ENCODE assay signal across 17 mouse cellular contexts in the genomic region with DNA sequence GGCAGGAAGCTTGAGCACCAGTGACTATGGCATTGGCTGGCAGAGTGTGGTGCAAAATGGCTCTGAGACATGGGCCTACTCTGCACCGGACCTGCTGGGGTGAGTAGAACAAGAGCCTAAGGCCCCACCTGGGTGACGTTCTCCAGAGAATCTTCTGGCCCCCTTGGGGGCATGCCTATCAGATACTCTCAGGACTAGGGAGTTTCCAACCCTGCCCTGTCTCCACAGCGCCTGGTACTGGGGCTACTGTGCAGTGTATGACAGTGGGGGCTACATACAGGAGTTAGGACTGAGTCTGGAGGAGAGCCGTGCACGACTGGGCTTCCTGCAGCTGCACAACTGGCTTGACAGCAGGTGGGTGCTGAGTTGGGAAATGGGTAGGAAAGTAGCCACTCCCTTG. TPM values are rescaled to one million over a fixed set of nuclear protein-coding genes. Genes with fewer than 3 reads are reported as not detected.
DNase-seq lines count a peak whose midpoint lies in the region; ATAC-seq and TF ChIP-seq lines count a peak whose summit lies in the region.
"Had no signal": no experiment of that assay in that cellular context is flagged by ENCODE, and none has a peak within 500 bp of the region (broad histone marks: within the 10 kb centered on the region; RNA-seq: fewer than 3 reads in every experiment).

No protein-coding gene starts in this region.

- H3K4me1 ChIP-seq in forebrain, embryonic 13.5 days: no peaks in the 10 kb centered on the region
- H3K4me1 ChIP-seq in forebrain, embryonic 11.5 days (replicated peaks; ENCODE audit: control insufficient read depth, insufficient read depth, low read length): no peaks in the 10 kb centered on the region
- H3K4me1 ChIP-seq in intestine, embryonic 15.5 days (replicated peaks): no peaks in the 10 kb centered on the region
- H3K4me1 ChIP-seq in intestine, postnatal 0 days (replicated peaks; ENCODE audit: control insufficient read depth, insufficient read depth, low read length): no peaks in the 10 kb centered on the region
- H3K4me1 ChIP-seq in liver, embryonic 13.5 days (replicated peaks): no peaks in the 10 kb centered on the region
- H3K4me1 ChIP-seq in lung, postnatal 0 days (ENCODE audit: insufficient read depth, low read depth, low read length): no peaks in the 10 kb centered on the region
- H3K4me1 ChIP-seq: embryonic facial prominence, embryonic 10.5 days; forebrain, embryonic 15.5 days; heart, embryonic 12.5 days had no signal

- H3K27me3 ChIP-seq in forebrain, embryonic 13.5 days: no peaks in the 10 kb centered on the region
- no peaks in the 10 kb centered on the region for H3K27me3 ChIP-seq in forebrain, embryonic 11.5 days (ENCODE audit: control insufficient read depth, insufficient read depth, low read length)
- no peaks in the 10 kb centered on the region for H3K27me3 ChIP-seq in intestine, embryonic 15.5 days (replicated peaks)
- no peaks in the 10 kb centered on the region for H3K27me3 ChIP-seq in intestine, postnatal 0 days (replicated peaks; ENCODE audit: control insufficient read depth, insufficient read depth, low read length)
- no peaks in the 10 kb centered on the region for H3K27me3 ChIP-seq in liver, embryonic 13.5 days
- no peaks in the 10 kb centered on the region for H3K27me3 ChIP-seq in lung, postnatal 0 days (replicated peaks; ENCODE audit: insufficient read depth, low read length)
- H3K27me3 ChIP-seq: forebrain, embryonic 15.5 days; heart, embryonic 12.5 days; Patski had no signal

- TF ChIP-seq EP300 in lung, postnatal 0 days (IDR thresholded peaks at IDR 0.05): no peak

- no peak overlapping the region for H3K4me2 ChIP-seq in forebrain, embryonic 13.5 days
- H3K4me2 ChIP-seq in forebrain, embryonic 11.5 days (ENCODE audit: low read depth, low read length, severe bottlenecking): no peak overlapping the region
- no peak overlapping the region for H3K4me2 ChIP-seq in intestine, embryonic 15.5 days (replicated peaks)
- no peak overlapping the region for H3K4me2 ChIP-seq in intestine, postnatal 0 days (replicated peaks; ENCODE audit: low read depth)
- no peak overlapping the region for H3K4me2 ChIP-seq in liver, embryonic 13.5 days
- no peak overlapping the region for H3K4me2 ChIP-seq in lung, postnatal 0 days (replicated peaks; ENCODE audit: low read depth, low read length)
- H3K4me2 ChIP-seq: forebrain, embryonic 15.5 days; heart, embryonic 12.5 days had no signal

- no peak for TF ChIP-seq CTCF in intestine, postnatal 0 days (IDR thresholded peaks at IDR 0.05; ENCODE audit: low read depth)
- no peak for TF ChIP-seq CTCF in lung, postnatal 0 days (IDR thresholded peaks at IDR 0.05)

- DNase-seq in forebrain, embryonic 11.5 days (ENCODE audit: low spot score): no peak
- DNase-seq in liver, embryonic 13.5 days: no peak
- DNase-seq in liver: no peak
- no peak for DNase-seq in lung, postnatal 0 days (ENCODE audit: low spot score)
- DNase-seq: adrenal gland, postnatal 14 days; gastrocnemius, postnatal 36 days; heart, adult 2 months; heart, postnatal 36 days had no signal

- H3K4me3 ChIP-seq in forebrain, embryonic 13.5 days: no peak overlapping the region
- no peak overlapping the region for H3K4me3 ChIP-seq in forebrain, embryonic 11.5 days (ENCODE audit: low read depth, low read length)
- no peak overlapping the region for H3K4me3 ChIP-seq in intestine, embryonic 15.5 days (replicated peaks)
- no peak overlapping the region for H3K4me3 ChIP-seq in intestine, postnatal 0 days (ENCODE audit: low read depth, low read length)
- no peak overlapping the region for H3K4me3 ChIP-seq in liver, embryonic 13.5 days (replicated peaks)
- no peak overlapping the region for H3K4me3 ChIP-seq in lung, postnatal 0 days (ENCODE audit: low read depth, low read length)
- H3K4me3 ChIP-seq: embryonic facial prominence, embryonic 10.5 days; forebrain, embryonic 15.5 days; heart, adult 2 months; heart, embryonic 12.5 days had no signal

- 92% methylated on average over 5 of the region's 5 CpGs for WGBS in forebrain, embryonic 13.5 days
- whole genome bisulfite sequencing in forebrain, embryonic 11.5 days: 88% methylated on average over 5 of the region's 5 CpGs
- 82% methylated on average over 5 of the region's 5 CpGs for WGBS in intestine, embryonic 15.5 days
- WGBS in intestine, postnatal 0 days: 81% methylated on average over 5 of the region's 5 CpGs
- 72% methylated on average over 5 of the region's 5 CpGs for WGBS in liver, embryonic 13.5 days (ENCODE audit: insufficient replicate concordance)
- 78% methylated on average over 5 of the region's 5 CpGs for WGBS in lung, postnatal 0 days

- peaks cover 90% of the 10 kb centered on the region for H3K36me3 ChIP-seq in forebrain, embryonic 13.5 days (ENCODE audit: poor library complexity, severe bottlenecking)
- H3K36me3 ChIP-seq in forebrain, embryonic 11.5 days (ENCODE audit: control insufficient read depth, insufficient read depth, low read length): peaks cover 4% of the 10 kb centered on the region; the same call in 1 of the 2 replicates
- peaks cover 65% of the 10 kb centered on the region for H3K36me3 ChIP-seq in intestine, embryonic 15.5 days
- H3K36me3 ChIP-seq in intestine, postnatal 0 days (ENCODE audit: control insufficient read depth, insufficient read depth): peaks cover 81% of the 10 kb centered on the region
- H3K36me3 ChIP-seq in liver, embryonic 13.5 days: peaks cover 72% of the 10 kb centered on the region
- H3K36me3 ChIP-seq in lung, postnatal 0 days (ENCODE audit: insufficient read depth, low read length): peaks cover 59% of the 10 kb centered on the region; the same call in 1 of the 2 replicates

- H3K9me3 ChIP-seq in forebrain, embryonic 13.5 days (replicated peaks): no peaks in the 10 kb centered on the region
- H3K9me3 ChIP-seq in forebrain, embryonic 11.5 days (ENCODE audit: control insufficient read depth, low read length): no peaks in the 10 kb centered on the region
- H3K9me3 ChIP-seq in intestine, embryonic 15.5 days: no peaks in the 10 kb centered on the region
- H3K9me3 ChIP-seq in intestine, postnatal 0 days (ENCODE audit: control insufficient read depth): no peaks in the 10 kb centered on the region
- H3K9me3 ChIP-seq in liver, embryonic 13.5 days (replicated peaks): no peaks in the 10 kb centered on the region
- H3K9me3 ChIP-seq in lung, postnatal 0 days (ENCODE audit: low read length): no peaks in the 10 kb centered on the region
- H3K9me3 ChIP-seq: embryonic facial prominence, embryonic 10.5 days; forebrain, embryonic 15.5 days; heart, embryonic 12.5 days had no signal

- no peak overlapping the region for H3K27ac ChIP-seq in forebrain, embryonic 13.5 days
- H3K27ac ChIP-seq in forebrain, embryonic 11.5 days (ENCODE audit: low read depth, low read length): no peak overlapping the region
- H3K27ac ChIP-seq in intestine, embryonic 15.5 days: no peak overlapping the region
- H3K27ac ChIP-seq in intestine, postnatal 0 days (ENCODE audit: low read depth, low read length): no peak overlapping the region
- H3K27ac ChIP-seq in liver, embryonic 13.5 days: no peak overlapping the region
- H3K27ac ChIP-seq in lung, postnatal 0 days (ENCODE audit: low read length): no peak overlapping the region
- H3K27ac ChIP-seq: embryonic facial prominence, embryonic 10.5 days; forebrain, embryonic 15.5 days; heart, adult 2 months; hindbrain, postnatal 0 days had no signal

- H3K9ac ChIP-seq in forebrain, embryonic 13.5 days: no peak overlapping the region
- H3K9ac ChIP-seq in forebrain, embryonic 11.5 days (ENCODE audit: low read length): no peak overlapping the region
- H3K9ac ChIP-seq in intestine, embryonic 15.5 days: no peak overlapping the region
- H3K9ac ChIP-seq in intestine, postnatal 0 days (ENCODE audit: low read depth, low read length): no peak overlapping the region
- no peak overlapping the region for H3K9ac ChIP-seq in liver, embryonic 13.5 days
- H3K9ac ChIP-seq in lung, postnatal 0 days (replicated peaks; ENCODE audit: low read depth): no peak overlapping the region
- H3K9ac ChIP-seq: forebrain, embryonic 15.5 days; heart, embryonic 12.5 days had no signal

- peak; percentile 23; the same call in 1 of the 2 replicates for ATAC-seq in forebrain, embryonic 13.5 days
- no peak for ATAC-seq in forebrain, embryonic 11.5 days (replicated peaks; ENCODE audit: low FRiP score)
- 0 out of 2 replicates have a peak, but pooled peaks have one; percentile 21 for ATAC-seq in intestine, embryonic 15.5 days
- no peak for ATAC-seq in intestine, postnatal 0 days
- 0 out of 2 replicates have a peak, but pooled peaks have one; percentile 14 for ATAC-seq in liver, embryonic 13.5 days (ENCODE audit: low read depth)
- no peak for ATAC-seq in lung, postnatal 0 days
- ATAC-seq: activated CD4-positive, CD25-positive, alpha-beta regulatory T cell, adult 4 months; hindbrain, postnatal 0 days; Patski had no signal

RNA-seq across cellular contexts. Expression of gene Tsc2, which starts 39.2 kb away (rescaled TPM):
- polyA plus RNA-seq in forebrain, embryonic 13.5 days (2015; fragmentation: Nextera tagmentation; extraction: Ambion mirVana): 60.5 and 75.1 TPM in 2 replicates
- polyA plus RNA-seq in forebrain, embryonic 11.5 days (2014; fragmentation: Nextera tagmentation; extraction: Ambion mirVana): 77.6 and 87.4 TPM in 2 replicates
- polyA plus RNA-seq in intestine, embryonic 15.5 days (2015; fragmentation: Nextera tagmentation; extraction: Ambion mirVana): 41.0 and 45.7 TPM in 2 replicates
- polyA plus RNA-seq in intestine, postnatal 0 days (2015; fragmentation: Nextera tagmentation; extraction: Ambion mirVana): 24.7 and 25.8 TPM in 2 replicates
- polyA plus RNA-seq in liver, embryonic 13.5 days (2015; fragmentation: Nextera tagmentation; extraction: Ambion mirVana): 18.6 and 22.4 TPM in 2 replicates
- 31.7 and 32.8 TPM in 2 replicates for polyA plus RNA-seq in lung, postnatal 0 days (2015; fragmentation: Nextera tagmentation; extraction: Ambion mirVana)

RNA-seq across cellular contexts. Expression of gene Nthl1, which starts 39.2 kb away (rescaled TPM):
- 13.8 and 15.3 TPM in 2 replicates for polyA plus RNA-seq in forebrain, embryonic 13.5 days (2015; fragmentation: Nextera tagmentation; extraction: Ambion mirVana)
- 20.0 TPM in 2 replicates for polyA plus RNA-seq in forebrain, embryonic 11.5 days (2014; fragmentation: Nextera tagmentation; extraction: Ambion mirVana)
- polyA plus RNA-seq in intestine, embryonic 15.5 days (2015; fragmentation: Nextera tagmentation; extraction: Ambion mirVana): 15.6 and 18.1 TPM in 2 replicates
- 5.0 and 5.5 TPM in 2 replicates for polyA plus RNA-seq in intestine, postnatal 0 days (2015; fragmentation: Nextera tagmentation; extraction: Ambion mirVana)
- polyA plus RNA-seq in liver, embryonic 13.5 days (2015; fragmentation: Nextera tagmentation; extraction: Ambion mirVana): 8.4 and 9.2 TPM in 2 replicates
- 13.6 and 13.8 TPM in 2 replicates for polyA plus RNA-seq in lung, postnatal 0 days (2015; fragmentation: Nextera tagmentation; extraction: Ambion mirVana)

RNA-seq across cellular contexts. Expression of gene Pkd1, which starts 43.6 kb away (rescaled TPM):
- 11.9 and 16.9 TPM in 2 replicates for polyA plus RNA-seq in forebrain, embryonic 13.5 days (2015; fragmentation: Nextera tagmentation; extraction: Ambion mirVana)
- polyA plus RNA-seq in forebrain, embryonic 11.5 days (2014; fragmentation: Nextera tagmentation; extraction: Ambion mirVana): 19.0 and 23.9 TPM in 2 replicates
- 16.9 and 17.4 TPM in 2 replicates for polyA plus RNA-seq in intestine, embryonic 15.5 days (2015; fragmentation: Nextera tagmentation; extraction: Ambion mirVana)
- polyA plus RNA-seq in intestine, postnatal 0 days (2015; fragmentation: Nextera tagmentation; extraction: Ambion mirVana): 5.4 and 8.3 TPM in 2 replicates
- polyA plus RNA-seq in liver, embryonic 13.5 days (2015; fragmentation: Nextera tagmentation; extraction: Ambion mirVana): 2.2 and 3.3 TPM in 2 replicates
- polyA plus RNA-seq in lung, postnatal 0 days (2015; fragmentation: Nextera tagmentation; extraction: Ambion mirVana): 26.3 and 27.4 TPM in 2 replicates

RNA-seq across cellular contexts. Expression of gene Slc9a3r2, which starts 56.9 kb away (rescaled TPM):
- 15.0 and 16.0 TPM in 2 replicates for polyA plus RNA-seq in forebrain, embryonic 13.5 days (2015; fragmentation: Nextera tagmentation; extraction: Ambion mirVana)
- polyA plus RNA-seq in forebrain, embryonic 11.5 days (2014; fragmentation: Nextera tagmentation; extraction: Ambion mirVana): 26.8 and 32.3 TPM in 2 replicates
- polyA plus RNA-seq in intestine, embryonic 15.5 days (2015; fragmentation: Nextera tagmentation; extraction: Ambion mirVana): 43.9 and 49.2 TPM in 2 replicates
- polyA plus RNA-seq in intestine, postnatal 0 days (2015; fragmentation: Nextera tagmentation; extraction: Ambion mirVana): 26.5 and 30.1 TPM in 2 replicates
- polyA plus RNA-seq in liver, embryonic 13.5 days (2015; fragmentation: Nextera tagmentation; extraction: Ambion mirVana): 9.8 and 10.2 TPM in 2 replicates
- 316 and 341 TPM in 2 replicates for polyA plus RNA-seq in lung, postnatal 0 days (2015; fragmentation: Nextera tagmentation; extraction: Ambion mirVana)
- polyA plus RNA-seq: activated CD4-positive, CD25-positive, alpha-beta regulatory T cell, adult 4 months had no signal

RNA-seq across cellular contexts. Expression of gene Rab26, which starts 59.2 kb away (rescaled TPM):
- 3.7 and 4.1 TPM in 2 replicates for polyA plus RNA-seq in forebrain, embryonic 13.5 days (2015; fragmentation: Nextera tagmentation; extraction: Ambion mirVana)
- polyA plus RNA-seq in forebrain, embryonic 11.5 days (2014; fragmentation: Nextera tagmentation; extraction: Ambion mirVana): 1.8 and 2.7 TPM in 2 replicates
- 5.2 and 8.7 TPM in 2 replicates for polyA plus RNA-seq in intestine, embryonic 15.5 days (2015; fragmentation: Nextera tagmentation; extraction: Ambion mirVana)
- 0.31 and 0.63 TPM in 2 replicates for polyA plus RNA-seq in intestine, postnatal 0 days (2015; fragmentation: Nextera tagmentation; extraction: Ambion mirVana)
- polyA plus RNA-seq in liver, embryonic 13.5 days (2015; fragmentation: Nextera tagmentation; extraction: Ambion mirVana): 0.88 and 0.99 TPM in 2 replicates
- polyA plus RNA-seq in lung, postnatal 0 days (2015; fragmentation: Nextera tagmentation; extraction: Ambion mirVana): 1.2 and 1.3 TPM in 2 replicates

Comparison
In these comparisons a context has a peak if more than half of its experiments do, and no peak if none do; other contexts are left out.
1. ATAC-seq: peak in forebrain, embryonic 13.5 days (single experiment), intestine, embryonic 15.5 days (single experiment) and liver, embryonic 13.5 days (single experiment); none in forebrain, embryonic 11.5 days (single experiment), intestine, postnatal 0 days (single experiment) and lung, postnatal 0 days (single experiment).